8 mouse cellular contexts compared by ENCODE assay signal in genomic region chr5:138170936-138171561, GRCm38 (mm10). TPM values are rescaled to one million over a fixed set of nuclear protein-coding genes. Genes with fewer than 3 reads are reported as not detected.
A peak's percentile ranks its signal among the peaks of the same experiment; 100 is the strongest.
DNase-seq lines count a peak whose midpoint lies in the region; ATAC-seq lines count a peak whose summit lies in the region.

No protein-coding gene starts in this region.

- peaks cover 68% of the 10 kb centered on the region for H3K36me3 ChIP-seq in heart, embryonic 13.5 days
- H3K36me3 ChIP-seq in liver, embryonic 12.5 days, result peaks cover 68% of the 10 kb centered on the region
- H3K36me3 ChIP-seq in stomach, embryonic 15.5 days, result peaks cover 28% of the 10 kb centered on the region

- peak overlapping the region; percentile 88 for H3K9ac ChIP-seq in heart, embryonic 13.5 days
- peak overlapping the region; percentile 94 for H3K9ac ChIP-seq in liver, embryonic 12.5 days
- H3K9ac ChIP-seq in stomach, embryonic 15.5 days, result peak overlapping the region; percentile 71

- WGBS in heart, embryonic 13.5 days, result under 1% methylated on average over 47 of the region's 47 CpGs
- WGBS in liver, embryonic 12.5 days (ENCODE audit: insufficient replicate concordance), result under 1% methylated on average over 47 of the region's 47 CpGs
- under 1% methylated on average over 47 of the region's 47 CpGs for WGBS in stomach, embryonic 15.5 days

- peak overlapping the region; percentile 90 for H3K4me2 ChIP-seq in heart, embryonic 13.5 days
- H3K4me2 ChIP-seq in liver, embryonic 12.5 days, result peak overlapping the region; percentile 92
- H3K4me2 ChIP-seq in stomach, embryonic 15.5 days, result peak overlapping the region; percentile 87

- peak; percentile 93 for DNase-seq in CD4-positive helper T cell, adult 2 months (ENCODE audit: low read depth, low spot score)
- peak; percentile 90 for DNase-seq in brain, embryonic 18.5 days (ENCODE audit: low read depth, low spot score)
- peak; percentile 99 for DNase-seq in kidney, postnatal 10 days
- peak; percentile 93 to 94 for DNase-seq in natural killer cell, adult 2 months (ENCODE audit: low spot score in 2 of 2)

- H3K4me1 ChIP-seq in heart, embryonic 13.5 days, result peaks cover 27% of the 10 kb centered on the region
- peaks cover 49% of the 10 kb centered on the region for H3K4me1 ChIP-seq in liver, embryonic 12.5 days
- peaks cover 10% of the 10 kb centered on the region for H3K4me1 ChIP-seq in stomach, embryonic 15.5 days

- ATAC-seq in erythroid progenitor cell, adult 5-6 weeks (replicated peaks; ENCODE audit: low FRiP score, poor library complexity, severe bottlenecking), result peak; percentile 81
- ATAC-seq in heart, embryonic 13.5 days (ENCODE audit: extremely low read depth, insufficient number of reproducible peaks, low FRiP score, low TSS enrichment), result peak; percentile 79
- peak; percentile 80 for ATAC-seq in liver, embryonic 12.5 days
- peak; percentile 86 for ATAC-seq in stomach, embryonic 15.5 days (ENCODE audit: insufficient read depth, low FRiP score, low read depth)

- no peaks in the 10 kb centered on the region for H3K9me3 ChIP-seq in heart, embryonic 13.5 days
- no peaks in the 10 kb centered on the region for H3K9me3 ChIP-seq in liver, embryonic 12.5 days (replicated peaks)
- no peaks in the 10 kb centered on the region for H3K9me3 ChIP-seq in stomach, embryonic 15.5 days

- peak overlapping the region; percentile 73 for H3K4me3 ChIP-seq in heart, embryonic 13.5 days
- peak overlapping the region; percentile 85 for H3K4me3 ChIP-seq in liver, embryonic 12.5 days
- H3K4me3 ChIP-seq in stomach, embryonic 15.5 days (replicated peaks), result peak overlapping the region; percentile 73

- no peaks in the 10 kb centered on the region for H3K27me3 ChIP-seq in heart, embryonic 13.5 days (replicated peaks)
- H3K27me3 ChIP-seq in liver, embryonic 12.5 days (replicated peaks), result no peaks in the 10 kb centered on the region
- H3K27me3 ChIP-seq in stomach, embryonic 15.5 days (replicated peaks), result no peaks in the 10 kb centered on the region

- H3K27ac ChIP-seq in heart, embryonic 13.5 days (replicated peaks), result peak overlapping the region; percentile 95
- H3K27ac ChIP-seq in liver, embryonic 12.5 days, result peak overlapping the region; percentile 99
- peak overlapping the region; percentile 96 for H3K27ac ChIP-seq in stomach, embryonic 15.5 days

RNA-seq across cellular contexts. Expression of gene Ap4m1, which starts 0.8 kb away (rescaled TPM):
- total RNA-seq in erythroid progenitor cell, adult 5-6 weeks (2015; ENCODE audit: low replicate concordance), result 9.6 and 16.2 TPM in 2 replicates
- 18.1 and 19.4 TPM in 2 replicates for total RNA-seq in erythroid progenitor cell, adult 5-6 weeks (2017; ENCODE audit: low replicate concordance)
- 12.9 and 13.7 TPM in 2 replicates for polyA plus RNA-seq in heart, embryonic 13.5 days (2015; fragmentation: Nextera tagmentation; extraction: Ambion mirVana)
- polyA plus RNA-seq in liver, embryonic 12.5 days (2016; fragmentation: Nextera tagmentation; extraction: Ambion mirVana), result 7.9 and 8.3 TPM in 2 replicates
- 23.4 and 23.9 TPM in 2 replicates for polyA plus RNA-seq in stomach, embryonic 15.5 days (2015; fragmentation: Nextera tagmentation; extraction: Ambion mirVana)

RNA-seq across cellular contexts. Expression of gene Mcm7, which starts 1.2 kb away (rescaled TPM):
- 218 and 223 TPM in 2 replicates for total RNA-seq in erythroid progenitor cell, adult 5-6 weeks (2015; ENCODE audit: low replicate concordance)
- total RNA-seq in erythroid progenitor cell, adult 5-6 weeks (2017; ENCODE audit: low replicate concordance), result 304 and 424 TPM in 2 replicates
- 123 TPM in 2 replicates for polyA plus RNA-seq in heart, embryonic 13.5 days (2015; fragmentation: Nextera tagmentation; extraction: Ambion mirVana)
- polyA plus RNA-seq in liver, embryonic 12.5 days (2016; fragmentation: Nextera tagmentation; extraction: Ambion mirVana), result 268 and 271 TPM in 2 replicates
- 150 and 155 TPM in 2 replicates for polyA plus RNA-seq in stomach, embryonic 15.5 days (2015; fragmentation: Nextera tagmentation; extraction: Ambion mirVana)

RNA-seq across cellular contexts. Expression of gene Cops6, which starts 10.2 kb away (rescaled TPM):
- total RNA-seq in erythroid progenitor cell, adult 5-6 weeks (2015; ENCODE audit: low replicate concordance), result 34.2 and 54.1 TPM in 2 replicates
- total RNA-seq in erythroid progenitor cell, adult 5-6 weeks (2017; ENCODE audit: low replicate concordance), result 10.1 and 22.2 TPM in 2 replicates
- 269 and 309 TPM in 2 replicates for polyA plus RNA-seq in heart, embryonic 13.5 days (2015; fragmentation: Nextera tagmentation; extraction: Ambion mirVana)
- polyA plus RNA-seq in liver, embryonic 12.5 days (2016; fragmentation: Nextera tagmentation; extraction: Ambion mirVana), result 181 and 191 TPM in 2 replicates
- polyA plus RNA-seq in stomach, embryonic 15.5 days (2015; fragmentation: Nextera tagmentation; extraction: Ambion mirVana), result 270 and 287 TPM in 2 replicates

RNA-seq across cellular contexts. Expression of gene Zfp113, which starts 15.5 kb away (rescaled TPM):
- 3.4 and 8.6 TPM in 2 replicates for total RNA-seq in erythroid progenitor cell, adult 5-6 weeks (2015; ENCODE audit: low replicate concordance)
- 2.0 and 4.1 TPM in 2 replicates for total RNA-seq in erythroid progenitor cell, adult 5-6 weeks (2017; ENCODE audit: low replicate concordance)
- polyA plus RNA-seq in heart, embryonic 13.5 days (2015; fragmentation: Nextera tagmentation; extraction: Ambion mirVana), result 11.5 and 12.2 TPM in 2 replicates
- 4.8 and 5.7 TPM in 2 replicates for polyA plus RNA-seq in liver, embryonic 12.5 days (2016; fragmentation: Nextera tagmentation; extraction: Ambion mirVana)
- polyA plus RNA-seq in stomach, embryonic 15.5 days (2015; fragmentation: Nextera tagmentation; extraction: Ambion mirVana), result 17.5 and 18.1 TPM in 2 replicates

RNA-seq across cellular contexts. Expression of gene Taf6, which starts 16.2 kb away (rescaled TPM):
- total RNA-seq in erythroid progenitor cell, adult 5-6 weeks (2015; ENCODE audit: low replicate concordance), result 40.4 and 42.3 TPM in 2 replicates
- 21.8 and 30.3 TPM in 2 replicates for total RNA-seq in erythroid progenitor cell, adult 5-6 weeks (2017; ENCODE audit: low replicate concordance)
- 62.8 and 69.7 TPM in 2 replicates for polyA plus RNA-seq in heart, embryonic 13.5 days (2015; fragmentation: Nextera tagmentation; extraction: Ambion mirVana)
- 58.0 and 58.2 TPM in 2 replicates for polyA plus RNA-seq in liver, embryonic 12.5 days (2016; fragmentation: Nextera tagmentation; extraction: Ambion mirVana)
- 71.3 and 73.7 TPM in 2 replicates for polyA plus RNA-seq in stomach, embryonic 15.5 days (2015; fragmentation: Nextera tagmentation; extraction: Ambion mirVana)

Comparison
In these comparisons a context has a peak if more than half of its experiments do, and no peak if none do; other contexts are left out.
1. Peak in every context shown above with its lines: DNase-seq, ATAC-seq, H3K4me3 ChIP-seq and H3K27ac ChIP-seq.